Mouse (Mus musculus) liver, postnatal 0 days (tissue): Measurements from ENCODE around the gene Abcg5. TPM values are rescaled to one million over a fixed set of nuclear protein-coding genes. Genes with fewer than 3 reads are reported as not detected.

Experiments
- ATAC-seq: fragments of 200-750 bp; cut with Nextera tagmentation; 2 replicates; pipeline ENCODE4 v1.8.0; 2017; ENCODE audit warnings: mild to moderate bottlenecking, moderate library complexity
- DNase-seq: peaks from one replicate; pipeline ENCODE4 v3.0.0-alpha.2; 2016
- H3K27ac ChIP-seq: fragments of 300-500 bp; sonication (generic); 2 replicates; pipeline ENCODE4 v1.5.1; 2014; ENCODE audit warnings: antibody characterized with exemption, moderate library complexity, mild to moderate bottlenecking, low read depth
- H3K27me3 ChIP-seq: fragments of 300-500 bp; sonication (generic); 2 replicates; pipeline ENCODE4 v1.6.1; 2014; ENCODE audit warnings: low read length, control low read depth, mixed read lengths; ENCODE audit not compliant: insufficient read depth
- H3K36me3 ChIP-seq: fragments of 300-500 bp; sonication (generic); replicated peaks from 2 replicates; pipeline ENCODE4 v1.6.1; 2014; ENCODE audit warnings: mild to moderate bottlenecking, control low read depth, low read length, moderate library complexity, mixed read lengths; ENCODE audit not compliant: insufficient read depth
- H3K4me1 ChIP-seq: fragments of 300-500 bp; sonication (generic); 2 replicates; pipeline ENCODE4 v1.6.1; 2014; ENCODE audit warnings: antibody characterized with exemption, mild to moderate bottlenecking, control low read depth; ENCODE audit not compliant: insufficient read depth
- H3K4me2 ChIP-seq: fragments of 300-500 bp; sonication (generic); 2 replicates; pipeline ENCODE4 v1.6.1; 2014; ENCODE audit warnings: low read depth, mild to moderate bottlenecking, low read length, moderate library complexity, mixed read lengths
- H3K4me3 ChIP-seq: fragments of 300-500 bp; sonication (generic); 2 replicates; pipeline ENCODE4 v1.5.1; 2014; ENCODE audit warnings: low read depth, low read length
- H3K9ac ChIP-seq: fragments of 300-500 bp; sonication (generic); replicated peaks from 2 replicates; pipeline ENCODE4 v1.6.1; 2014; ENCODE audit warnings: mild to moderate bottlenecking, moderate library complexity
- H3K9me3 ChIP-seq: fragments of 300-500 bp; sonication (generic); 2 replicates; pipeline ENCODE4 v1.6.1; 2016; ENCODE audit warnings: mild to moderate bottlenecking, control low read depth, low read length, mixed read lengths
- CTCF ChIP-seq: sonication (generic); IDR thresholded peaks from 2 replicates; pipeline ENCODE4 v1.5.1; 2016; ENCODE audit warnings: antibody characterized with exemption, low read depth
- EP300 ChIP-seq: IDR thresholded peaks from 2 replicates; pipeline ENCODE4 v1.6.1; 2016; ENCODE audit warnings: antibody characterized with exemption, low read depth, mild to moderate bottlenecking
- WGBS: fragments of 180-500 bp; shearing (Covaris S2); extraction: QIAGEN DNeasy Blood & Tissue Kit; methylation state at CpG from one replicate; pipeline ENCODE4 v1.1.7; 2014; ENCODE audit not compliant: insufficient replicate concordance; 5-methylcytosine and 5-hydroxymethylcytosine counted together
- polyA plus RNA-seq: library from polyadenylated mRNA; unstranded; fragments of >200 nt; fragmentation: Nextera tagmentation; extraction: Ambion mirVana; gene quantifications from 2 replicates; pipeline ENCODE4 v1.2.1, GENCODE M21; 2015

The Abcg5 gene
- polyA plus RNA-seq, 1 experiment from 2014 or later, result 9.3 TPM

- Histone ChIP-seq H3K4me2 (no peak overlapping the region), H3K4me1 (peaks cover 6% of the 10 kb centered on the region; the same call in 1 of the 2 replicates), H3K9me3 (no peaks in the 10 kb centered on the region), H3K27me3 (no peaks in the 10 kb centered on the region), H3K9ac (no peak overlapping the region), H3K36me3 (no peaks in the 10 kb centered on the region), H3K4me3 (no peak overlapping the region), H3K27ac (no peak overlapping the region)
- DNase-seq (no peak), ATAC-seq (no peak)
- no peak for TF ChIP-seq EP300
- TF ChIP-seq CTCF, result no peak
- WGBS, result 80% methylated on average over 9 of the region's 9 CpGs
Measured at GRCm38 (mm10) chr17:84611500-84611899, 71.3 kb downstream of the Abcg5 start.

GRCm38 (mm10) chr17:84608606-84609005 lies 74.2 kb downstream of the Abcg5 start:
- TF ChIP-seq EP300, result no peak
- no peak for TF ChIP-seq CTCF
- H3K36me3 ChIP-seq, result no peaks in the 10 kb centered on the region
- DNase-seq, result no peak
- no peak overlapping the region for H3K4me3 ChIP-seq
- H3K27ac ChIP-seq, result no peak overlapping the region
- no peaks in the 10 kb centered on the region for H3K9me3 ChIP-seq
- H3K9ac ChIP-seq, result no peak overlapping the region
- no peak overlapping the region for H3K4me2 ChIP-seq
- H3K4me1 ChIP-seq, result peaks cover 6% of the 10 kb centered on the region; the same call in 1 of the 2 replicates
- H3K27me3 ChIP-seq, result no peaks in the 10 kb centered on the region
- 76% methylated on average over 4 of the region's 4 CpGs for WGBS
- no peak for ATAC-seq

Other genes with a start within 250 kb of the Abcg5 start
- 1.2 and 1.5 TPM in 2 replicates for gene Thada, start 216.8 kb downstream of the Abcg5 start, polyA plus RNA-seq
- gene Plekhh2, start 171.1 kb downstream of the Abcg5 start, polyA plus RNA-seq, result 0.27 and 0.31 TPM in 2 replicates
- 2.4 and 3.4 TPM in 2 replicates for gene Dync2li1, start 56.5 kb downstream of the Abcg5 start, polyA plus RNA-seq
- 5.6 and 7.4 TPM in 2 replicates for gene Abcg8, start 6.7 kb downstream of the Abcg5 start, polyA plus RNA-seq
- gene Lrpprc, start 107.8 kb upstream of the Abcg5 start, polyA plus RNA-seq, result 29.2 and 33.9 TPM in 2 replicates